Mouse (Mus musculus): Measurements from ENCODE around the gene Plxnc1. TPM values are rescaled to one million over a fixed set of nuclear protein-coding genes. Genes with fewer than 3 reads are reported as not detected.

Plxnc1 gene
- total RNA-seq, 2 experiments from 2014 or later: 2.0 to 3.0 TPM

DNA sequence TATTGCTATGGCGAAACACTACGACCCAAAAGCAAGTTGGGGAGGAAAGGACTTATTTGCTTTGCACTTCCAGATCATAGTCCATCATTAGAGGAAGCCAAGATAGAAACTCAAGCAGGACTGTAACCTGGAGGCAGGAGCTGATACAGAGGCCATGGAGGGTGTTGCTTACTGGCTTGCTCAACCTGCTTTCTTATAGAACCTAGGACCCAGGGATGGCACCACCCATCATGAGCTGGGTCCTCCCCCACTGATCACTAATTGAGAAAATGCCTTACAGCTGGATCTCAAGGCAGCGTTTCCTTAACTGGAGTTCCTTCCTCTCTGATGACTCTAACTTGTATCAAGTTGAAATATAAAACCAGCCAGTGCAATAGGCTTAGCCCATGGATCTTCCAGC, 48.8 kb downstream of the Plxnc1 start:
- DNase-seq: no peak
- intact Hi-C loops (cut with DNase I): no loop called here

DNA sequence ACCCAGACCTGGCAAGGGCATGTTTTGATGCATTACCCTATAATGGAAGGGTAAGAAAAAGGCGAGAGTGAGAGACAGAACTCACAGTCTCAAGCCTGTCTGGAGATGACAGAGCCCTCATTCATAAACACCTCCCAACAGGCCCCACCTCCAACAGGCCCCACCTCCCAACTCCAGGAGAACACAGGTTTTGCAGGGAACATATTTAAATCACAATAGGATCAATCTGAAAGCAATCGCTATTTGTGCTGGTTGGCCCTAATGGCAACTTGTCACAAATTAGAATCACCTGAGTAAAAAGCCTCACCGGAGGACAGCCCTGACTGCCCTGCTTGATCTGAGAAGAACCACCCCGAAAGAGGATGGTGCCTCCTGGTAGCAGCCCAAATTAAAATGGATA, 54.9 kb downstream of the Plxnc1 start:
- no peak for DNase-seq
- intact Hi-C loops (cut with DNase I): no loop called here

DNA sequence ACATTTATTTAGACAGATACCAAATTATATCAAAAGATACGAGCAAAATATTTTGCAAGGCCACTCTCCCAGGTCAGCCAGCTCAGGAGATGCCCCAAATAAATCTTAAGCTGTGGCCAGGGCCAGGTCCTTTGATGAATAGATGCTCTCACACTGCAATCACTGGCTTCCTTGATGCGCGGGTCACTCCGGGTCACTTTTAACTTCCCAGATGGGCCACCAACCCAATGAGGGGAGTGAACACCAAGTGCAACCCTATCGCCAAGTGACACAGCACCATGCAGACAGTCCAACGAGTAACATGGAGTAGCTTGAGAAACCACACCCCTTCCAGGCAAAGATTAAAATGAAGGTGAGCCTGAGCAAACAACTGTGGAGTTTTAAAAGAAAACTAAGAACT, 61.4 kb downstream of the Plxnc1 start:
- DNase-seq: no peak
- intact Hi-C loops (cut with DNase I): no loop called here

DNA sequence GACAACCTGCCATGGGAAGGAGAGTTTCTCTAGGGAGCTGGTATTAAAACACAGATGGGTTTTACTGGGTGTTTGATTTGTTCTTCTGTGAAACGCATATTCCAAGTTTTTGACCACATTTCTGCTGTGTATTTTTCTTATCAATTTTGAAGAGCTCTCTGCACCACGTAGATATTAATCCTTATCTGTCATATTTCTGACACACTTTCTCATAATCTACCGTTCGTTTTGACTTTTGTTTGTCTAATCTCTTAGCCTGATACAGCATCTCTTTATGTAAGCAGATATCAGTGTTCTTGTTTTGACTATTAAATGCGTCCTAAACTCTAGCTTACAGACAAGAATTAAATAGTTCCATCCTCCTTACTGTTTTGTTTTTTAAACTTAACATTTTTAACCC, 73.1 kb downstream of the Plxnc1 start:
- intact Hi-C loops (cut with DNase I): no loop called here

DNA sequence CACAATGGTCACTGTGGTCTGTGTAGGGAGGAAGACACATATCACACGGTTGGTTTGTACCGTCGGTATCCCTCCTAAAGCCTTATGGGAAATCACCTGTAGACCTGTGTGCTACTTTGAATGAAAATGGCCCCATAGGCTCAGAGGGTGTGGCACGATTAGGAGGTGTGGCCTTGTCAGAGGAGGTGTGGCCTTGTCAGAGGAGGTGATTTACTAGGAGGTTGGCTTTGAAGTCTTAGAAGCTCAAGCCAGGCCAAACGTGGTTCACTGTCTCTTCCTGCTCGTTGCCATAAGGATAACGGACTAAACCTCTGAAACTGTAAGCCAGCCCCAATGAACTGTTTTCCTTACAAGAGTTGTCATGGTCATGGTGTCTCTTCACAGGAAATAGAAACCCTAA, 73.5 kb downstream of the Plxnc1 start:
- DNase-seq: no peak
- intact Hi-C loops (cut with DNase I): no loop called here

More for the DNA sequence above, 73.1 kb downstream of the Plxnc1 start:
- DNase-seq: no peak

DNA sequence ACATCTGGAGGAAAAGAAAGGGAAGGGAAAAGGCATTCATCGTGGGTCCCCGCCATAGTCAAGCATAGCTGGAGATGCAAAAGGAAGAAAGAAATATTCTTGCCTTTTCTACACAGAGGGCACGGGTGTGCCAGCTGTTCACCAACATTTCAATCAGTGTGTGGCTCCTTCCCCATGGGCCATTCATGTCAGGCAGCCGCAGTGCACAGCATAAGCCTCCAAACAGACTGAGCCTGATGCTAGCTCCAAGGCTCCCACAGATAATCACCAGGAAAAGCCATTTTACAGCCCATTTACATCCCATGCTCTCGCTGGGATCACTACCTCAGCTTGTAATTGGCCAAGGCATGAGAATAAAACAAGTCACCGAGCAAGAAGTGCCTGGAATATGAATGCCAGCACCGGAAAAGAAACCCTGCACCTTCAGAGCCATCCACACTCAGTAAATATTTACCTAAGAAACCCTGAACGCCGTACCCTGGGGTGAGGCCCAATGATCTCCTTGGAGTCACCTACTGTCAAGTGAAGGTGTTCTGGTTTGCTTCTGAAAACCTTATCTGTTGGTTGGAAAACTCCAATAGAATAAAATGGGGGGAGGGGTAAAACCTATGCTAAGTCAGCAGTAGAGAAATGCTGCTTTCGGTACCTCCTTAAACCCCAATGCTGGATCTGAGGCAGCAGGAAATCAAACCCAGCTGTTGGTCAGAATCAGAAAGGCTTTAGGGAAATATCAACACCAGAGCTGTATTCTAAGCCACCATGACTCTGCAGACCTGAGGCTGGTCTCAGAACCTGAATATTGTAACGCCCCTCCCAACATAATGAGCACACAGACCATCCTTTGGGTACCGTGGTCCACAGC, 77.4 kb downstream of the Plxnc1 start:
- no peak for DNase-seq
- intact Hi-C loops (cut with DNase I): no loop called here

DNA sequence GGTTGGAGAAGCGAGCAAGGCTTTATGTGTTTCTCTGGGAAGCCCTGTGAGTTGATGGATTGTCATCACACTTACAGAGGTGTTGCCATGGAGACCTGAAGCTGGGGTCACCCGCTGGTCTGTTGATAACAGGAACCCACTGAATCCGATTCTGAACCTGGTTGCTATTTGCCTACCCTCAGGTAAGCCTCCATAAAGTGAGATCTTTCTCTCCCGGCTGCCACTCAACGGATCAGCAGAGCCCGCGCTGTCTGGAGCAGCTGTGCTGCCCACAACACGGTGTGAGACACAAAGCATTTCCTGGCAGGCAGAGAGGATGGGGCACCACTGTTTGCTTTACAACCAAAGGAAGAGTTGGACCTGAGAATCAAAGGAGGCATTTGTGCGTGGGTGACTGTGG, 79.4 kb downstream of the Plxnc1 start:
- no peak for DNase-seq
- intact Hi-C loops (cut with DNase I): no loop called here

DNA sequence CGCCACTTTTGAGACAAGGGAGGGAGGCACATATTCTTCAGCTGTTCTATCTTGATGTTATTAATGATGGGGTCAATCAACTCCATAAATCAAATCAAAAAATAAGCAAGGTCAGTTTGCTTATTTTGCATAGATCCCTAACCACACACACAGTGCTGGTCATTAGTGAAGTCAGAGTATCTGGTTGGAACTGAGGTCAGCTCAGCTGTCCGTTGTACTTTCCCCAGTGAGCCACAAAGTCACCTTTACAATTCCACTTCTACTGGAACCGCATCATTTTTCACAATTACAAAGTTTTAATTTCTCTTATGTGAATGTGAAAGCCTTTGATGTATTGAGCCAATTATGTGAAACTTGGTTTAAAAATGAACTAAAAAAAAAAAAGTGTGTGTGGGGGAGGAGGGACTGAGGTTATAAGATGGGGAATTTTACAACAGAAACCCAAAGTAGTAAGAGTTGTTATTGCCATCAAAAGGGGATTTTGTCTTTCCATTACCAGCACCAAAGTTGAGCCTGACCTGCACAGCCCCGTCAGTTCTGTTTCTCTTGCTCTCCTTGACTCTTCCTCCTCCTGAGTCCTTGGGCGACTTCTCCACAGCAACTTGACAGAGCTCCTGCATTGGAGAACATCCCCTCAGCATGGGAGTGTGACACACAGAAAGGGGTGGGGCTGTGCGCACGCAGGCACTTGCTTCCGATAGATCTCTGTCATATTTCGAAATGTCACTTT, 80.3 kb downstream of the Plxnc1 start:
- intact Hi-C loops (cut with DNase I): no loop called here
- no peak for DNase-seq

DNA sequence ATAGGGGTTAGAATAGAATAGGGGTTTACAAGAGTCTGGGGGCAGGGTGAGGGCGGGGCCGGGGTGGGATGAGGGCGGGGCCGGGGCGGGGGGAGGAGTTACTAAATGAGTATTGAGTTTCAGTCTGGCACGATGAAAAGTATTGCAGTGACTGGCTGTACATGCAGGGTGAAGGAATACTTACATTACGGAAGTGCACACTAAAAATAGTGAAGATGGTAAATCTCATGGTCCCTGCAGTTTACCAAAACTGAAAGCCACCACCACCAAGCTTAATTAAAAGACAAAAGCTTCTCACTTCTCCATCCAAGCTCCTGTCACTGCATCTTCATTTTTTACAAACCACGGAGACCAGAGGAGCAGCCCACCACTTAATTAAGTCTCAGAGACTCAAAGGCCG, 81.4 kb downstream of the Plxnc1 start:
- intact Hi-C loops (cut with DNase I): no loop called here
- DNase-seq: no peak

DNA sequence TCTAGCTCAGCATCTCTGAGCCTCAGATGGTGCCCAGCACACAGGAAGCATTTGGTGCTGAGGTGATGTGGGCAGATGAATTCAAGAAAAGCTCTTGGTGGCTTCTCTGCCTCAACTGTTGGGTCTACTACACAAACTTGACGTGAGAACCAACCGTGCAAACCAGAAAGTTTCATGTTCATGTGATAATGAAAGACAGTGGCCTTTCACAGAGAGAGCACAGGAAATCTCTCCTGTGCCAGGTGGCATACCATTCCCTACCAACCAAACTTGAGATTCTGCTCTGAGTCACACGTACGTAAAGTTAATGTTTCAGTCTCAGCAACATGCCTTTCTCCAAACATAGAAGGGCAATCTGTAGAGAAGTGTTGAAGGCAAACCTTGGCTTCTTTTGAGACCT, 83.8 kb downstream of the Plxnc1 start:
- DNase-seq: no peak
- intact Hi-C loops (cut with DNase I): no loop called here

DNA sequence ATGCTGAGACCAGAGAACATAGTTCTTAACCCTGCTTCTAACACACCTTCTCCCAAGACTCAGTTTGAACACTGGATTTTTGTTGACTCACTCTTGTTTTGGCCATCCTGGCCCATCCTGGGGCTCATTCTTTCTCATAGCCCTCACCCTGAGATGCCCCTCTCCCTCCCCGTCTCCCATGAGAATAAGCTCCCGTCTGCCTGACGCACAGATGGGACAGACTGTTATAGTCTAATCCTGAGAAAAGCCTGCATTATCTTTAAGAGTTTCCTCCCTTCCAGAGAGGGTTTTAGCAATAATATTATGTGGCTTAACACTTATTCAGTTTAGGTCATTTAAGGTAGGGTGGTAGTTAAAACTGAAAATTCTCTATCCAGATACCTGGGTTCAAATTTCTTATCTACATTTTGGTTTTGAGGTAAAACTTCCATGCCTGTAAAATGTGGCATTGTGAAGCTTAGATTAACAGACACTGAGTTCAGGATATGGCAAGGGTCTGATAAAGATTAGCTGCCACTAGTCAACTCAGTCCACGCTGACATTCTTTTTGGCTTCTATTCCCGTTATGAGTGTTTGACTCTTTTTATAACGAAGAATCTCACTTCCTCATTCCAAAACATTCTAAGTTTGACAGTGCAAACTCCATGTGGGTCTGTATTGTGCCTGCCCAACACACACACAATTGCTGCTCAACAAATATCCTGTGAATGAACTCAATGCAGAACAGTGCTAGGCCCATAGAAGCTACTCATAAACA, 86.2 kb downstream of the Plxnc1 start:
- no peak for DNase-seq
- intact Hi-C loops (cut with DNase I): no loop called here

DNA sequence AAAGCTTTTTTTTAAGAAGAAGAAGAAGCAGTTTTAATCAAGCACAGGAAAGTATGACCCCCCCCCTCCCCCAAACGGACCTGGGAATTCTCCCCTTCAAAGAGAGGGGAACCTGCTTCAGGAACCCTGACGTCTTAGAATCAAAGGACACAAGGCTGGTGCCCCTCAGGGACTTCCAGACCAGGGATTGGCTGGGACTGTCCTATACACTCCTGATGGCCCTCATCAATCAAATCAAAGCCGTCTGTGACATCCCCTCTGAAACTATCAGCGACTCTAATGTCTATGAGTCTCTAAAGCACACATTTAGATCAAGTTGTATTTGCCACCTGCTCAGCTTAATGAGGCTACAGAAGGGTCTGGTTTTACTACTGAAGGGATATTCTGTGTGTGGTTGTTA, 94.1 kb downstream of the Plxnc1 start:
- intact Hi-C loops (cut with DNase I): no loop called here
- no peak for DNase-seq

DNA sequence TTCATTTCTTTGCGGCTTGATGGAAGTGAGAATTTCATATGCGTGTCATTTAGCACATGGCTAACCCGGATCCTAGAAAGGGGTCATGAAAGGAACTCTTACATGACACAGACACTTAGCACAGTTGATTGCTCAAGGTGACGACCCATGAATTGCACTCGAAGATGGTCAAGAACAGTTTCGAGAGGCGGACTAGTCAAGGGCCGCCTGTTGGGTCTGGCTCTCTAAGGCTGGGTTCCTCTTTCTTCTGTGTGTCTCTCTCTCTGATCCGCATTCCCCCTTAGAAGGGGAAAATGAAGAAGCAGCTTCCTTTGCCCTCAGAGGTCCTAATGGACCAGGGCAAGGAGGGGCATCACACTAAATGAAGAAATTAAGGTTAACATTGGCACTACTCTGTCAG, 94.7 kb downstream of the Plxnc1 start:
- intact Hi-C loops (cut with DNase I): no loop called here
- no peak for DNase-seq

DNA sequence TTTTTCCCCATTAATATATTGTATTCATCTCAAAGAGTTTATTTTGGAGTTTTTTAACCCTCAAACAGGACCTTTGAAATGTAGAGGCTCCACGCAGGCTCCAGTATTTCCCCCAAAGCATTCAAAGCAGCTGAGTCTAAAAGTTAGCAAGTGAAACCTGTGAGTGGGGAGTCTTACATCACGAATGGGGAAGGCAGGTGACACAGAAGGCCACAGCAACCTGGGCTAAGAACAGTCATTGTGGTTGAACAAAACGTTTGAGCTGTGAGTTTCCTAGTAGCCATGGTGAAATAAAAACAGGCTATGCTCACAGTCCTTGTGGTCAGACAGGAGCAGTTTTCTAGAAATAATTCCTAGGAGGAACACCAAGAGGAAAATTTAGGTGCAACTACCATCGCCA, 95.3 kb downstream of the Plxnc1 start:
- intact Hi-C loops (cut with DNase I): no loop called here

DNA sequence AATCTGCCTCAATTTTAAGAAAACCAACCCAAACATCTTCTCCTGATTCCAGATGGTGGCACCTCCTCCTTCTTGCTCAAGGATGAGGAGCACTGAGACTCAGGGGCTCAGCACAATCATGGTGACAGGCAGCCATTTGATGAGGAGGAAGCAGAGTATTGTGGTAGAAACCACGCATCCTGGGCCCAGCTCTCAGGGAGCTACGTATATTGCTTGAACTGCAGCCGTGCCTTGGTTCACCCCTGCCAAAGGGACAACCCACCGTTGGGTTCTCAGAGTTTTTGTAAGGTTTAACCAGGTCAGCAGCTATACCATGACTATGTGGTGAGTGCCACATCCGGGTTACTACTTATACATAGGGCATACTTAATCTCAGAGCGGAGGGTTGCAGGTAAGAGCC, 96.3 kb downstream of the Plxnc1 start:
- intact Hi-C loops (cut with DNase I): no loop called here
- no peak for DNase-seq

More for the DNA sequence above, 95.3 kb downstream of the Plxnc1 start:
- no peak for DNase-seq

DNA sequence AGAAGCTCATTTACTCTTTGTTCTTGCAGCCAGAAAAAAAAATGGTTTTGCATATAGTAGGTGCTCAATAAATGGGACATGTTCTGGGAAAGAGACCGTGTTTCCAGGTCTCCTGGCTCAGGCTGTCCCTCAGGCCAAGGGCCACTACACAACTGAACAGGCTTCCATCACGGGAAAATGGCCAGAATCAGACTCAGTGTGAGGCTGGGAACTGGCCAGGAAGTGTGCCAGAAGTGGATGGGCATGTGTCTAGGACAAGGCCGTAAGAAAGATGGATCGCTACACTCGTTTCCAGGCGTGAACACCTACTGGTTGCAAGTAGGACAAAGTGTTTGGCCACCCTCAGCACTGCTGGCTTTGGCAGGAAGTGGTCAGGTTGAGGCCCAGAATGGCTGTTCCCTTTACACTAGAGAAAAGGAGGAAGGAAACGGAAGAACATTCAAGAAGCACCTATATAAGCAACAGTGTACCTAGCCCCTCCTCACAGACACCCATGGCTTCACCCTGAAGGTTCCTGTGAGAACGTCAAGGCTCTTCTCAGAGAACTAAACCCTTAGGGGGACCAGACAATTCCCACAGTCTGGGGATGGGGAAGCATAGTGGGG, 98.0 kb downstream of the Plxnc1 start:
- intact Hi-C loops (cut with DNase I): no loop called here
- DNase-seq: no peak

DNA sequence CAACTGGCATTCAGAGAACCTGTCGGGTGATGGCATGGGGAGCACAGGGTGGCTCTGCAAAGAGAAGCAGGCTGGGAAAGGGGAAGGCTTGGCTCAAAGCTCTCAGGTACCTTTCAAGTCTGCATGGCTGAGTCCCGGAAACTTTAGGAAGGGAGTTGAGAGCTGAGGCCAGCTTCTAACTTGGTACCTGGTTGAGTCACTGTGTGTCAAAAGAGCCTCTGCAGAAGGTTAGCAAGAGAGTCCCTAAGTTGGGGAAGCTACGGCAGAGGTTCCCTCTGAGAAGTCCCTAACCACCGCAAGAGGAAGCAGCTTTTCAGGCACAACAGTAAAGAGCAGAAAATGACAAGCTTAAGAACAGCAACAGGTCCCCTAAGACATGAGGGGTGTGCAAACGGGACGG, 99.9 kb downstream of the Plxnc1 start:
- intact Hi-C loops (cut with DNase I): no loop called here
- no peak for DNase-seq

DNA sequence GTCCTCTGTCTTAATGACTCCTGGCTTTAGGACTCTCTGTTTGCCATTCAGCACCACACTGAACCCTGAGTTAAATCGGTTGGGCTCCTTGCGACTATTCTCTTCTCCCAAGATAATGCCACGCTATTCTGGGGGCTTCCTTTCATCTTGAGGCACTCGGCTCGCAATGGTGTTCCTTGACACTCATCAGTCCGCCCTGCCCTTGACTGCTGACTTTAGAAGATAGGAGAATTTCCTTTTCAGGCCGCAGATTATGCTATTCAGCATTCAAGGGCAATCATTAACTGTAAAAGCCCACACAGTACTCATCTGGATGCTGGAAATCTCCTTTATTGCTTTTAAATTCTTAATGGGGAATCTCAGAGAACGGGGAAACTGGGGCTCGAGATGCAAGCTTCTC, 108.8 kb downstream of the Plxnc1 start:
- no peak for DNase-seq
- intact Hi-C loops (cut with DNase I): no loop called here

DNA sequence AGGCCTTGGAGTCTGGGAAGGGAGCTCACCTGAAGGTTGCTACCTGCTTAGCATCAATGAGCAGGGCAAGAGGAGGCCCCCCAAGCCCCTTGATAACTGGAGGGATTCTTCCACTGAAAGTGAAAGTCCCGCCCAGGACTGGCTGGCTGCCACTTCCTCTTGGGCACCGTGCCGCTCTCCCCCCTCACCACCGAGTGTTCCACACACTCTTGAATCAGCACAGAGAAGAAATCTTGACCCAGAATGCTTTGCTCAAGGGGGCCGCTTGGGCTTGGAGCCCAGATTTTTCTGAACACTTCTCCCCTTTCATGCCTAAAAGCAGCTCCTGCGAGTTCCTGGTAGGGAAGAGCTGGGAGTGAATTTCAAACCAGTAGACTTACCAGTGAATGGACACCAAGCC, 115.2 kb downstream of the Plxnc1 start:
- intact Hi-C loops (cut with DNase I): no loop called here
- DNase-seq: peak; percentile 82 to 88

DNA sequence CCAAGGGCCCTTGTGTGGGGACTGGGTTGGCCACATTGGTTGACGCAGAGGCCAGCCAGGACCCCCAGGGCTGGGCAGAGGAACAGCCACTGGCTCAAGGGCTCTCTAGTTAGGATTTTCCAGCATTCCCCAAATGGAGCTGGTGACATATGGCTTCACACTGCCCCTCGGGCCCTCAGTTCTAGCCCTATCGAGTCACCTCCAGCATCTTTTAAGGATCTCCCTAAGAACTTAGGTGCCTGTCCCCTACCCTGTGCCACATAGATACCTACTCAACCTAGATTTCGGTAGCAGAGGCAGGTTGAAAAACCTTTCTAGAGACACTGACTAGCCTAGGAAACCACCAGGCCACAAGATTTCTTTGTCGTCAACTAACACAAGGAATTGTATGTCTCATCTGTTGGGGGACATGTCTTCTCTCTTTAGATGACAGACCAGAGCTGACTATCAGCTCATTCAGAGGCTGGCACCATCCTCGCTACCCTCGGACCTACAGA, 115.9 kb downstream of the Plxnc1 start:
- intact Hi-C loops (cut with DNase I): no loop called here
- no peak for DNase-seq
